Mouse (Mus musculus) limb, embryonic 11.5 days (tissue): ENCODE data around the gene Klhl2. TPM values are rescaled to one million over a fixed set of nuclear protein-coding genes. Genes with fewer than 3 reads are reported as not detected.

Source experiments
- ATAC-seq: fragments of 200-750 bp; cut with Nextera tagmentation; 2 replicates; pipeline ENCODE4 v1.8.0; 2017; ENCODE audit warnings: low read depth; ENCODE audit not compliant: insufficient number of reproducible peaks, low FRiP score, low TSS enrichment
- DNase-seq: peaks from one replicate; pipeline ENCODE4 v3.0.0-alpha.2; 2015; ENCODE audit warnings: low spot score
- H3K27ac ChIP-seq: fragments of 300-500 bp; sonication (generic); replicated peaks from 2 replicates; pipeline ENCODE4 v1.5.1; 2014; ENCODE audit warnings: low read depth, mild to moderate bottlenecking, low read length
- H3K27me3 ChIP-seq: fragments of 300-500 bp; sonication (generic); 2 replicates; pipeline ENCODE4 v1.6.1; 2014; ENCODE audit warnings: mild to moderate bottlenecking, low read length, mixed read lengths; ENCODE audit not compliant: control insufficient read depth, insufficient read depth
- H3K36me3 ChIP-seq: fragments of 300-500 bp; sonication (generic); 2 replicates; pipeline ENCODE4 v1.6.1; 2014; ENCODE audit warnings: mild to moderate bottlenecking, low read length, moderate library complexity, mixed read lengths; ENCODE audit not compliant: control insufficient read depth, insufficient read depth
- H3K4me1 ChIP-seq: fragments of 300-500 bp; sonication (generic); 2 replicates; pipeline ENCODE4 v1.6.1; 2014; ENCODE audit warnings: low read length, mixed read lengths; ENCODE audit not compliant: control insufficient read depth, insufficient read depth
- H3K4me2 ChIP-seq: fragments of 300-500 bp; sonication (generic); 2 replicates; pipeline ENCODE4 v1.6.1; 2014; ENCODE audit warnings: low read depth, mild to moderate bottlenecking, moderate library complexity; ENCODE audit not compliant: severe bottlenecking
- H3K4me3 ChIP-seq: fragments of 300-500 bp; sonication (generic); 2 replicates; pipeline ENCODE4 v1.5.1; 2014; ENCODE audit warnings: low read depth, low read length
- H3K9ac ChIP-seq: fragments of 300-500 bp; sonication (generic); 2 replicates; pipeline ENCODE4 v1.6.1; 2014; ENCODE audit warnings: mild to moderate bottlenecking, low read length
- H3K9me3 ChIP-seq: fragments of 300-500 bp; sonication (generic); 2 replicates; pipeline ENCODE4 v1.6.1; 2016; ENCODE audit warnings: low read length; ENCODE audit not compliant: control insufficient read depth
- WGBS: fragments of 180-500 bp; shearing (Covaris S2); extraction: QIAGEN DNeasy Blood & Tissue Kit; methylation state at CpG from one replicate; pipeline ENCODE4 v1.1.7; 2014; 5-methylcytosine and 5-hydroxymethylcytosine counted together
- polyA plus RNA-seq: library from polyadenylated mRNA; unstranded; fragments of >200 nt; fragmentation: Nextera tagmentation; extraction: Ambion mirVana; gene quantifications from 2 replicates; pipeline ENCODE4 v1.2.1, GENCODE M21; 2014

Klhl2 gene
- polyA plus RNA-seq, 1 experiment from 2014 or later, result 12.0 TPM

DNA sequence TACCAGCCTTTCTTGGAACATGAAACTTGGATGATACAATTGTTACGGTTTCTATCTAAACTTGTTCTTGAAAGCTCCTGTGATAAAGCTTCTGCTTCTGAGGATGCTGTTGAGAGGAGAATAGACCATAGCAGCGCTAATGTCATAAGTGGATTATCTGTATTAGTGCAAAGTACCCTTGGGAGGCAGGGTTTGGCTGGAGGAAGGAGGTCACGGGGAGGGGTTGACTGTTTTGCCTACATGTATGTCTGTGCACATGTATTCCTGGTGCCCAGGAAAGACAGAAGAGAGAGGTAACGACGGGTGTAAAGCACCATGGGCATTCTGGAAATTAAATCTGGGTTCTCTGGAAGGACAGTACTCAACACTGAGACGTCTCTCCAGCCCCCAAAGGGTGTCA lies 75.7 kb downstream of the Klhl2 start:
- Histone ChIP-seq H3K27ac (no peak overlapping the region), H3K36me3 (no peaks in the 10 kb centered on the region), H3K4me2 (no peak overlapping the region), H3K9ac (no peak overlapping the region), H3K4me1 (no peaks in the 10 kb centered on the region), H3K9me3 (no peaks in the 10 kb centered on the region), H3K27me3 (no peaks in the 10 kb centered on the region), H3K4me3 (no peak overlapping the region)
- WGBS, result 94% methylated on average over 6 of the region's 6 CpGs
- no peak for DNase-seq
- ATAC-seq, result no peak

DNA sequence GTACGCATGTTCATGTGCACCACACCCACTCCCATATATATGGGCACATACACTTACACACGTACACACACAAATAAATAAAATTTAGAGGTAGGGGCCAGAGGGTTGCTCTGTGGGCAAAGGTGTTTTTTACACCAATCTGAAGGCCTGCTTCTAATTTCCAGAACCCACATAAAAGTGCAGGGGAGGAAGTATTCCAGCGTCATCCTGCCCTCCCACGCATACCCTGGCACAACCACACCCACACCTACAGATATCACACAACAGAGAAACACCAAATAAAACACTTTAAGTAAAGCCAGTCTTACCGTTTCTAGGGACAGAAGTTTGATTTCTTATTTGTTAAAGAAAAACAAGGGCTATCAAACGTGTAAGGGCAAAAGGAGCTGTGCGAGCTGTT lies 79.0 kb downstream of the Klhl2 start:
- Histone ChIP-seq H3K4me3 (no peak overlapping the region), H3K36me3 (no peaks in the 10 kb centered on the region), H3K9ac (no peak overlapping the region), H3K27me3 (no peaks in the 10 kb centered on the region), H3K9me3 (no peaks in the 10 kb centered on the region), H3K27ac (no peak overlapping the region), H3K4me2 (no peak overlapping the region), H3K4me1 (no peaks in the 10 kb centered on the region)
- ATAC-seq, result no peak
- 84% methylated on average over 7 of the region's 7 CpGs for WGBS
- no peak for DNase-seq

DNA sequence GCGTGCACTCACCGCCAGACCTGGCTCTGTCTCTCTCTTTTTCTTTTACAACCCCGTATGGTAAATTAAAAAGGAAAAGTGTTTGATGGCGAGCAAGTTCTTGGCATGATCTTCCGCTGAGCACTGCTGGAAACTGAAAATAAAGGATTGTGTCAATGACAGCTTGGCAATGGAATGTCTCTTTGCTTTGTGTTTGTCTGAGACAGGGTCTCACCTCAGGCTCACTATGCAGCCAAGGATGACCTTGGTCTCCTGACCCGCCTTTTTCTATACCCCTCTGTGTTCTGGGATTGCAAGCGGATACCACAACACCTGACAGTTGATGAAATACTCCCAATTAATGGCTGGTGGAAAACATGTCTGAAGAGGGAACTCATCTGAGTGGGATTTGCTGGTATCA lies 80.2 kb downstream of the Klhl2 start:
- WGBS, result 92% methylated on average over 7 of the region's 7 CpGs
- H3K27ac ChIP-seq, result no peak overlapping the region
- ATAC-seq (no peak), DNase-seq (no peak)
- H3K36me3 ChIP-seq, result no peaks in the 10 kb centered on the region
- H3K27me3 ChIP-seq, result no peaks in the 10 kb centered on the region
- H3K4me1 ChIP-seq, result no peaks in the 10 kb centered on the region
- H3K4me3 ChIP-seq, result no peak overlapping the region
- H3K4me2 ChIP-seq, result no peak overlapping the region
- no peak overlapping the region for H3K9ac ChIP-seq
- H3K9me3 ChIP-seq, result no peaks in the 10 kb centered on the region

DNA sequence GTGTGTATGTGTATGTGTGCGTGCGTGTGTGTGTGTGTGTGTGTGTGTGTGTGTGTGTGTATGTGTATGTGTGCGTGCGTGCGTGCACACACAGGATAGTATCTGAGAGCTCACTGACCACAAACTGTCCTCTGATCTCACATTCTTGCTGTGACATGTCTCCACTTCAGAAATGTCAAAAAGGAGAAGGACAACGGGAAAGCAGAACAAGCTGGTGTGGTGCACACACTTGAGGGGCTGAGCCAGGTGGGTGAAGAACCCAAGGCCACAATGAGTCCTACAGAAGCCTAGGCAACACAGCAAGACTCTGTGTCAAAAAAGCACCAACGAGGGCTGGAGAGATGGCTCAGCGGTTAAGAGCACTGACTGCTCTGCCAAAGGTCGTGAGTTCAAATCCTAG lies 81.2 kb downstream of the Klhl2 start:
- no peak overlapping the region for H3K4me3 ChIP-seq
- 89% methylated on average over 8 of the region's 9 CpGs for WGBS
- DNase-seq (no peak), ATAC-seq (no peak)
- no peak overlapping the region for H3K27ac ChIP-seq
- H3K4me1 ChIP-seq, result no peaks in the 10 kb centered on the region
- H3K9me3 ChIP-seq, result no peaks in the 10 kb centered on the region
- H3K4me2 ChIP-seq, result no peak overlapping the region
- no peak overlapping the region for H3K9ac ChIP-seq
- no peaks in the 10 kb centered on the region for H3K36me3 ChIP-seq
- no peaks in the 10 kb centered on the region for H3K27me3 ChIP-seq

DNA sequence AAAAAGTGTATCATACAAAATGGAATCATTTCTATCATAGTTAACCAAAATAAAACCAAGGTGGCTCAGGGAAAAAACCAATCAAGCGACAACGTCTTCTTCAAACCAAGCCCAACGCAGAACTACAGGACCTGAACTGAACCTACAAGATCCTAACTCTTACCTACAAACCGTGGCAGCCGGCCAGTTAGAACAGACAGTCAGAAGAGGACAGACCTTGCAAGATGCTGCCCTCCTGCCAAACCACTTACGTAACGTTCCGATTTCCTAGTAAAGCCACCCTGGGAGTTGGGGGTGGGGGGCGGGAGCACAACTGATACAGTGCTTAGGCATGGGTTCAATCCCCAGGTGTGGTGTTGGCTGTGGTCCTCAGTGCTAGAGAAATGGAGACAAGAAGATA lies 82.8 kb downstream of the Klhl2 start:
- DNase-seq, result no peak
- H3K27ac ChIP-seq, result no peak overlapping the region
- no peaks in the 10 kb centered on the region for H3K36me3 ChIP-seq
- no peak overlapping the region for H3K4me3 ChIP-seq
- no peak for ATAC-seq
- H3K9me3 ChIP-seq, result no peaks in the 10 kb centered on the region
- H3K27me3 ChIP-seq, result no peaks in the 10 kb centered on the region
- no peak overlapping the region for H3K4me2 ChIP-seq
- WGBS, result 93% methylated on average over 9 of the region's 9 CpGs
- H3K4me1 ChIP-seq, result no peaks in the 10 kb centered on the region
- H3K9ac ChIP-seq, result no peak overlapping the region

DNA sequence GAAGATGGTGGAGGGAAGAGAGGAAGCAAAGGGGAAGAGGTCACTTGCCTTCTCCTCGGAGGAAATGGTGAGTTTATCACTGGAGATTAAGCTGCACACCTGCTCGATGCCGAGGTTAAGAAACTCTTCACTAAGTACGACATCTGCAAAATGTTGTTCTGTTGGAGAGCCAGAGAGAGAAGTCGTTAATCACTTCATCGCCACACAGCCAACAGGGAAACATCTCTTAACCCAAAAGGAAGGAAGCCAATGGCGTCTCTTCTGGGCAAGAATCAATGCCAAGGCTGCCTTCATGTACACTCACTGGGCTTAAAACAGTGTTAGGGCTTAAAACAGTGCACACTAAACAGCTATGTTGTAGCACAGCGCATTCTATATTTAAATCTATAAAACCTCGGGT lies 85.7 kb downstream of the Klhl2 start:
- ATAC-seq, result no peak

DNA sequence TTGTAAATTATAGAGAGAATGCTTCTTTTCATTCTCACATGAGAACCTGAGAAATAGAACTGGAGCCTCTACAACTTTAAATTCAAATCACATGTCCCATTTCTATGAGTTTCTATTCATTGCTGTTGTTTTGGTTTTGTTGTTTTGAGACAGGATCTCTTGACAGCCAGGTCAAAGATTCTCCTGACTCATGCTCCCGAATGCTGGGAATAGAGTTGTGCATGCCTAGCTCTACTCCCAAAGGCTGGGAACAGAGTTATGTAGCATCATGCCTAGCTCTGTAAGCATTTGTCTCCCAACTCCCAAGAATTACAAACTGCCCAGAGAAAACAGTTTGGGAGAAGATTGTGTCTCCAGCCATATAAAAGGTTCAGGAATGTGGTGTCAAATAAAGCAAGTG lies 87.1 kb downstream of the Klhl2 start:
- Histone ChIP-seq H3K4me2 (no peak overlapping the region), H3K27me3 (no peaks in the 10 kb centered on the region), H3K9ac (no peak overlapping the region), H3K4me1 (no peaks in the 10 kb centered on the region), H3K27ac (no peak overlapping the region), H3K36me3 (peaks cover 4% of the 10 kb centered on the region; the same call in 1 of the 2 replicates), H3K4me3 (no peak overlapping the region), H3K9me3 (no peaks in the 10 kb centered on the region)
- WGBS, result 86% methylated on average over 1 of the region's 1 CpGs
- ATAC-seq (no peak), DNase-seq (no peak)

More for the DNA sequence above, 85.7 kb downstream of the Klhl2 start:
- no peak overlapping the region for H3K4me2 ChIP-seq
- H3K4me1 ChIP-seq, result no peaks in the 10 kb centered on the region
- H3K9ac ChIP-seq, result no peak overlapping the region
- H3K4me3 ChIP-seq, result no peak overlapping the region
- H3K36me3 ChIP-seq, result no peaks in the 10 kb centered on the region
- no peak for DNase-seq
- 67% methylated on average over 9 of the region's 9 CpGs for WGBS
- H3K9me3 ChIP-seq, result no peaks in the 10 kb centered on the region
- no peak overlapping the region for H3K27ac ChIP-seq
- H3K27me3 ChIP-seq, result no peaks in the 10 kb centered on the region

DNA sequence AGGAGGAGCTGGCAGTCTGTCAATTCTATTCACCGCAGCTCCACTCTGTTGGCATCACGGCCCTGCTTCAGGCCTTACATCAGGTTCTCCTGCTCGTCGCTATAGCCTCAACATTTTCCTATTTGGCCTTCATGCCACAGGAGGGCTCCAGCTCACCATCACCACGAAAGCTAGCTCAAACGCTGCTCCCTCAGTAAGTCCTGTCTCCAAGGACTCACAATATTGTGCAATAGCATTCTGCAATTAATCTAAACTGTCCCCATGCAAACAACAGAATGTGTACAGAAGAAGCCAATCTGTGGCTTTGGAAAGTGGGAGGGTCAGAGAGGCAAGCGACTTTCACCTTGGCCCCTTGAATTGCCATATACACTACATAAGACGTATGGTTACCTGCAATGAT lies 88.4 kb downstream of the Klhl2 start:
- 89% methylated on average over 8 of the region's 8 CpGs for WGBS
- H3K4me2 ChIP-seq, result no peak overlapping the region
- no peaks in the 10 kb centered on the region for H3K9me3 ChIP-seq
- no peak overlapping the region for H3K4me3 ChIP-seq
- H3K27me3 ChIP-seq, result no peaks in the 10 kb centered on the region
- no peak overlapping the region for H3K27ac ChIP-seq
- DNase-seq (no peak), ATAC-seq (no peak)
- H3K4me1 ChIP-seq, result no peaks in the 10 kb centered on the region
- H3K36me3 ChIP-seq, result peaks cover 4% of the 10 kb centered on the region; the same call in 1 of the 2 replicates
- H3K9ac ChIP-seq, result no peak overlapping the region

DNA sequence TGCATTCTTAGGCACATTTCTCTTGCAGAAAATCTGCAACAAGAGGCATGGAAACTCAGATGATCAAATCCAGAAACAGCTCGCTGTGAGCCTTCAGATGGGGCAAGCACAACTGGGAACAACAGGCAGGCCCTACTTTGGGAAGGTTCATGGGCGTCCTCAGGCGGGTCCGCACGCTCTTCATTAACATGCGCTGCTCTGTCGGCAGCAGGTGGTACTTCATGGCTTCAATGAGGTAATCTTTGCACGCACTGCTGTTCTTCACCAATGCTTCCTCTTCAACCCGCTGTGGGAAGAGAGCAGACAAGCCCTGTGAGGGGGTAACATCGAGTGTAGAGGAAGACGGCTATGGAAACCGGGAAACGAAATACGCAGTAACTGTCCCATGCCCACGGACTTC lies 91.9 kb downstream of the Klhl2 start:
- no peak overlapping the region for H3K4me2 ChIP-seq
- no peaks in the 10 kb centered on the region for H3K9me3 ChIP-seq
- no peaks in the 10 kb centered on the region for H3K27me3 ChIP-seq
- ATAC-seq (no peak), DNase-seq (no peak)
- no peak overlapping the region for H3K27ac ChIP-seq
- H3K4me1 ChIP-seq, result no peaks in the 10 kb centered on the region
- peaks cover 4% of the 10 kb centered on the region; the same call in 1 of the 2 replicates for H3K36me3 ChIP-seq
- WGBS, result 93% methylated on average over 15 of the region's 15 CpGs
- H3K9ac ChIP-seq, result no peak overlapping the region
- H3K4me3 ChIP-seq, result no peak overlapping the region
